Mouse (Mus musculus): Measurements from ENCODE around the gene Fam227b.

Gene Fam227b

DNA sequence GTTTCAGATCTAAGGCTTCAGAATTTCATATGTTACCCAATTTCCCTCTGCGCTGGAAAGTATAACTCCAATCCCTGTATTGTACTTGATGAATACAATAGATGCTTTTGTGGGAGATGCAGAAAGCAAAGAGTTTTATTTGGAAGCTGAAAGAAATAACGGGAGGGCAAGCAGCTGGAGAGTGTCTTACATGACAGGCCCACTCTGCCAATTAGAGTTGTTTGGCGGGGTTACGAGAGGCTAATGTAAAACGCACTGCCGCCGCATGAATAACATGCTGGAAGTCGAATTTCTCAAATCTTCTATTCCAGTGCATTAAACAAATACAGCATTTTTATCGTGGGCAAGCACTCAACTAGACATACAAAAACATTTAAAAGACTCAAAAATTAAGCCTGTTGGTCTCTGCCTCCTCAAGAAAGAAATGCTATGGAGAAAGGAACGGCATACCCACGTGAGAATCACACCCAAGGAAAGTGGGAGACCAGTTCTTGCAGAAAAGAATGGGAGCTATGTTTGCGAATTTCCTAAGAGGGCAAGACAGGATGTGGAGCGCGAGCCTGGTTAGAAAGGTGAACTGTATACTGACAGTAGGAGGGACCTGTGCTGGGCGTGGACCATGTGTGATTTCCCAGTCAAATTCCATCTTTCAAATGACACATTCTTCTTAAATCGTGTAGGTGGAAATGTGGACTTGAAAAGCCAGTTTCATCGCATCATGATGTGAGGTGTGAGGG, 90.6 kb downstream of the Fam227b start:
- no peak for DNase-seq (ENCODE audit: low read depth)

DNA sequence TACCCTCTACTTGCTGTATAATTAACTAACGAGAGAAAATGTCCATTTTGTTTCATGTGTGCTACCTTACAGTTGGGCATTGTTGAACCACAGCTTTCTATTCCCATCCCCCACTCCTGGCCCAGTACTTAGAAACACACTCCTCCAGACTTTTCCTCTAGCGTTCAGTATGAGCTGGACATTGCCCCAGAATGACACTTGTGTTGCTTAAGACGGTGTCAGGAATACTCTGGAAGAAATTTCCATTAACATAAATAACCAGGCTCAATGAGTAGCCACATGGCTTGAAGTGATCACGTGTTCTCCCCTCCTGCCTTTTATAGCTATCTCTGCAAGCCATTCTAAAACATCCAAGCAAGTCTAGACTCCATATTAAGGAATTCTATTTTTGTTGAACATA, 91.2 kb downstream of the Fam227b start:
- no peak for DNase-seq (ENCODE audit: low read depth)

DNA sequence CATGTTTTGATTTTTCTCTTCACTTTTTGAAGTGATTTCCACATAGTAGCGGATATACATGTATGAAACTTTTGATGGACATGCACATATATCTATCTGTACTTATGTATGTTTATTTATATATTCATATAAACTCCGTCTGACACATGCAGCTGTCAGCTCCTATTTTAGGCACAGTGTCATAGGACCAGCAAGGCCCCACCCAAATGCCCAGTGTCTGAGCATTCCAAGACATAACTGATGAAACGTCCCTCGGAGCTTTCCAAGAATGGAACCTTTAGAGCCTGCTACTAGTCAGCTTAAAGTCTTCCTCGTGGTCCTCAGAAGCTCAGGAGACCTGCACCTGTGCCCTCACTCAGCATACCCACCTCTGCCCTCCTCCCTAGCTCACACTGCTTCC, 98.1 kb downstream of the Fam227b start:
- DNase-seq (ENCODE audit: low read depth) = no peak

DNA sequence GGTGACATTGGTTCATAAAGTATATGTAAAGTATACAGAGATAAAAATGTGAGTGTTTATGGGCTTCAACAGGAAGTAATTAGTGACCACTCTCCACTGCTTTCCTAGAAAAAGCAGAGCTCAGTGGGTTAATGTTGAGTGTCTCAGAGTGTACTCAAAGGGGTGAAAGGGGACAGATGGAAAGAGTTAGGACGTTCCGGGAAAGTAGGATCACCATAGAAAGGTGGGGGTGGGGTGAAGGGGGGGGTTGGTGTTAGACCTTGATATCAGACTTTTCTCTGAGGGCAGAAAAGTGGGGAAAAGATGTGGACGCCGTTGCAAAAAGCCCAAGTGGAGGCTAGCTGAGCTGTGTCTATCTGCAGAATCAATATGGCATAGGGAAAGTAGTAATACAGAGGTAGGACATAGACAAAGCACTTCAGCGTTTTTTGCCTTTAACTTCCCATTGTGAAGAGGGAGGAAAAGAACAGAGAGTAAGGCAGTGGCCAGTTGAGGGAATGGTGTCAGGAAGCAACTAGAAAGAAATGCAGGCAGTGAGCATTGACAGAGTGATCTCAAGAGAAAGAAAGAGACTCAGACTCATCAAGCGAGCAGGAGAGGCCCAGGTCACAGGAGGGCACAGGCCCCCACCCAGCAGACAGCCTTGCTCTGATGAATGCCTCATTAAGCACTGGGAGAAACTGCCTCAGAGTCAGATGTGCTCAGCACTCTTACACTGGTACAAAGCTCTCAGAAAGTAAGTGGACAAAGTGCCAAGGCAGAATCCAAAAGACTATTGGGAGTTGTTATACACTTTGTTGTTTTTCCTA, 98.9 kb downstream of the Fam227b start:
- DNase-seq (ENCODE audit: low read depth) = no peak

DNA sequence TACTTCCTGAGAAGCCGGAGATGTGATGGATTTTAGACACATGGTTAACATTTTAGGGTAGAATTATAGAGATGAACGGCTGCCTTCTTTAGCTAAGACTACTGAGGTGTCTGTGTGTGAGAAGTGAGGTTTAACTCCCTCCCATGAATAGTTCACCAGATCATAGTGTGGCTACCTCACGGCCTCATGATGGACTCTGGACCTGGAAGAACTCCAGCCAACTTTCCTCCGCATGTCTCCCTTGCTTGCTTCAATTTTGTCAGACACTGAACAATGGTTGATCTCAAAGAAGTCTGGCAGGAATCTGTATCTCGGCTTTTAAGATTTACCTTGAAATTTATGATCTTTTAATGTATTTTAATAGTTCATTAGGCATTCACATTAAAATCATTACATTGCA, 106.2 kb downstream of the Fam227b start:
- no peak for DNase-seq (ENCODE audit: low read depth)

DNA sequence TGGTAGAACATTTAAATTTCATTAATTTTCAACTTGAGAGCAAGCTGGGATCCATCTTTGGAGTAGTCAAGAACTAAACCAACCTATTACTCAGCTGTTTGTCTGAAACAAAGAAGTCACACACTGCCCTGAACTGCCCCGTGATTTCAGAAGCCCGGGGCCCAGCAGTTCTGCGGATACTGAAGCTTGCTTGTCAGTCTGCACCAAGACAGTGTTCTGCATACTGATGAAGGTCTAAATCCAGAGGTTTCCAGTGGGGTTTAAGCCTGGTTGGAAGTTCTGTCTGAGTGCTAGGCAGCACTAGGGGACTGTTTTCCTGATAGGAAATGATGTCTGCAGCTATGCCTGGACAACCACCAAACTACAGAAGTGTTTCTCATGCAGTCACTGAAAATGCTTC, 109.1 kb downstream of the Fam227b start:
- no peak for DNase-seq (ENCODE audit: low read depth)

DNA sequence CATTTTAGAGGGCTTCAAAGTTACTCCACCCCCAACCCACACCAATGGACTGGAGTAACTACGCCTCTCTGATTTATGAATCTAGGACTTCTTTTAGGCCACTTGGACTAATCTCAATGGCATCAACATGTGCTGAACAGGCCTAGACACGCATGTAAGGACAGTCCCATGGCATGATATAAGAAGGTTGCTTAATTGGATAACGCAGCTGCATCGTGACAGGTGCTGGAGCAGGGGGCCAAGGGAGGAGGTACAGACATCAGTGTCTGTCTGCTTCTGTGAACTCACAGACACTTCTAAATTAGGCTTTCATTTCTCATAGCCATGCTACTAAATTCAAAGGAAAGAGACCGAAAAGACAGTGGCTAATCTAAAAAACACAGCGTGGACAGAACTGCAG, 110.6 kb downstream of the Fam227b start:
- no peak for DNase-seq (ENCODE audit: low read depth)

DNA sequence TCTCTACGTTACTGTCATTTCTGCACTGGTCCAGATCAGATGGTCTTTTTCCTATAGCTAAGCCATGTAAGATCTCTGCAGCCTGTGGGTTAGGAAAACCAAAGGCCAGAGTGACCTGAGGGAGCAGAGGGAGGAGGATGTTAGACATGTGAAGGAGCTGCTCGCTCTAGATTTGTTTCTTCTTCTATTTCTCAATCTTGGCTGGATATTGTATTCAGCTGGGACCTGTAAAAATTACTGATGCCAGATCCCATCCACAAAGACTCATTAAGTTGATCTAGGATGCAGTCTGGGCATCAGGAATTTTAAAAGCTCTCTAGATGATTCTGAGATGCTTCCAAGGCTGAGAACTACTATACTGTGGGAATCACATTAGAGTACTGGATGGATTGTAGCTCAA, 111.2 kb downstream of the Fam227b start:
- no peak for DNase-seq (ENCODE audit: low read depth)

DNA sequence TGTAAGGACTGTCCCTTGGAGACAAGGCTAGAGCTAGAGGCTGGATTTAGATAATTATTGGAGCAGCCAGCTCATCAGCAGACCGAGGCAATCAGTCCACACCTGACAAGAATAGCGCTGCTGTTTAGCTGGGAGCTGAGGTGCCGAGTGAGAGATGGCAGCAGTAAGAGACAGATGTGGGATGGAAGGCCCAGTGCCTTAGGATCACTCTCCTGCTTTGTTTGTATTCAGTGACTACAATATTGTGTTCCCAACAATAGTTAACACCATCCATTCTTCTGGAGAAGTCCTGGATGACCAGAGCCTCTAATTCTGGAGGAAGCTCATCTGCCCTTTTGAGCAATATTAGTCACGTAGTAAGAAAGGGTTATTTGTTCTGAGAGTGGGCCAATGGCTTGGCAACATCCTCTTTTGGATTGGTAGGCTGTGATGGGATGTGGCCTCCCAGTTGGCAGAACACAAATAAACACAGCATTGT, 112.4 kb downstream of the Fam227b start:
- DNase-seq (ENCODE audit: low read depth) = no peak

DNA sequence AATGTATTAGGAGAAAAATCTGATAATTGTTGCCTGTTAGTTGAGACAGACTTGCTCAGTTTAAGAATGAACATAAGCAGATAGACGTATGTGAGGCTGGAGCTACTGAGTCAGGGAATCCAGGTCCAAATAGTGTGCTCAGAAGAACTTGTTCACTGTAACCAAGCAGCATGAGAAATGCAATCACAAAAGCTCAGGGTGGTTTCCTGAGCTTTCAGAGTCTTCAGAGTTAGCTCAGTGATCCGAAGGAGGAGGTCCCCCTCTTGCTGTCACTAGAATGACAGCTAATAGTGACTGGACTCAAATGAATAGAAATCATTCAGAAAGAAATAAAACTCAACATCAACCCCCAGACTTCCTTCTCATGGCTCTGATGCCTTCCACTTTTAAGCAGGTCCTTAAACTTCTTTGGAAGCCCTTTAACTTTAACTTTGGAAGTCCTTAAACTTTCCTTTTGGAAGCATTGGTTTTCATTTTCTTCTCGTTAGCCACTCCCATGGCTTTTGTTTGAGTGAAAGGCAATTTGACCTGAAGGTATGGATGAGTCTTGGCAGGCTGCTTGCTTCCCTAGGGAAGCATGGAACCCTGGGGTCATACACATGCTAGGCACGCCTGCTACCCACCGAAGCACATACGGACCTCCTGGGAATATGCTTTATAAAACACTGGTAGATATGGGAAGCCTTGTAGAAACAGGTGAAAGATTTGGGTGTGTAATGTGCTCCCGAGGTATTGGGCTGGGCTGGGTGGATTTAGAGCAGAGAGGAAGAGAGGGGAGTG, 113.4 kb downstream of the Fam227b start:
- DNase-seq (ENCODE audit: low read depth) = no peak

DNA sequence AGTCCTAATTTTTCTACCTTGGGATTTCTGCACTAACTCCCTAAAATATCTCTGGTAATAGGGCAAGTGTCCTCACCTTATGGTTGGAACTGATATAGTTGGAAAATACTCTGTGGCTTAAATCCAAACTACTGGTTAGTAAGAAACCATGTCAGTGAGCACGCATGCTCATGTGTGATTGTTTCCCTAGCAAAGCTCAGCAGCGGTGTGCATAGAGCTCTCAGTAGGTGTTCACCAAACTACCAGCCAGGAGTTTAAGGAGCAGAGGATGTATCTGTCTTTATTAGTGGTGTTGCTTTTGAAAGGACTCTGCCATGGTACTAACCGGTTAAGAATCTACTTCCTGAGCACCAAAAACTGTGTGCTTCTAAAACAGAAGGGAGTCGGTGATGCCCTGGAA, 115.7 kb downstream of the Fam227b start:
- no peak for DNase-seq (ENCODE audit: low read depth)

DNA sequence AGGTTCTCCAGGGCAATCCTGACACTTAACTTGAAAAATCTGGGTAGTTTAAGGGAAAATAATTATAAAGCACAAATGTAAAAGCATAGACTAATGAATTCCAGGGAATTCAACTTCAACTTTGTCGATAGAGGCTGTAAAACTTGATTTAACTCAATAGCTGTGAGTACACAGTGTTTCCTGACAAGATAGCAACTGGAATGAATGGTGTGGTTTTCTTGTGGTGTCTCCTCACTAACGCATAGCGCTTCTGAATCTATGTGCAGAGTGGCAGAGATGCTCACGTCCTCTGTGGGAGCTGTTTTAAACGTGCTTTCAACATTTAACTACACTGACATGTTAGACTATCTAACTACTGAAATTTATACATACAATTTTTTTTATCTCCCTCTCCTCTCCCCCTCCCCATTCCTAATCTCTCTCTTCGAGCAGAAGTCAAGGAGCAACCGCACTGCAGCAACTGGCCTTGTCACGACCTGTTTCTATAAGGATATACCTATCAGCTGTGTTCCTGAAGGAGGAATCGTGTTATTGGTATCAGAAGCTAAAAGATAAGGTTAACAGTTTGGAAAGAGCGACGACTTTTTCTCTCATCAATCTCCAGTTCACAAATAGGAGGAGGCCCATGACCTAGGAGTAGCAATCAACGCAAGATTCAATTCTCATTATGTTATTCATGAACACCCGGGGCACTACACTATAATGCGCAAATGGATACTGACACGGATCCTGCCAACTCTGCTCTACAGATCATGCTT, 116.6 kb downstream of the Fam227b start:
- no peak for DNase-seq (ENCODE audit: low read depth)

DNA sequence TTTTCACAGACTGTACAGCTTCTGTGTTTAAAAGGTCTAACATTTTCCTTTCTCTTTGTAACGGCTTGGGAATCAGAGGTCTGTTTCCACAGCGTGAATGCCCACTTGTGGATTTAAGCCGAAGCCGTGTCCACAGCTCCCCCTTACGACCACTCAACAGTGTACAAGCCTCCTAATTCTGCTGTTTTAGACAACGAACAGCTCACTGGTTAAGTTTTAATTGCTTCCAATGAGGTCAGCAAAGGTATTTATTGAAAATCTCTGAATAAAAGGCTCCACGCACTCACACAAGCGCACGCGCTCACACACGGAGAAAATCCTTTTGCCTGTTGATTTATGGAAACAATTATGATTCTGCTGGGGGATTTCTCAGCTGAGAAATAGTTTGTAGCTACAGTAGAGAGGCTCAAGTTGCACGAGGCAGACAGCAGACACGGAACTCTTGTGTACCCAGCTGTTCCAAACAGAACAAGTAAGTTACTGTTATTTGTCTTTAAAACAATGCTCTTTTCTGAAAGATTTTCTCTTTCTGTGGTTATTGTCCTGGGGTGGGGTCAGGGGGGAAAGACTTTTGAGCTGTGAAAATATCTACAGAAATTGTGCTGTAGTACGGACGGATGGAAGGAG, 117.3 kb downstream of the Fam227b start, which contains the start of gene Fgf7:
Fgf7 (plus strand) TSS at position 280 of the 627 bp plus-strand sequence.
- no peak for DNase-seq (ENCODE audit: low read depth)

DNA sequence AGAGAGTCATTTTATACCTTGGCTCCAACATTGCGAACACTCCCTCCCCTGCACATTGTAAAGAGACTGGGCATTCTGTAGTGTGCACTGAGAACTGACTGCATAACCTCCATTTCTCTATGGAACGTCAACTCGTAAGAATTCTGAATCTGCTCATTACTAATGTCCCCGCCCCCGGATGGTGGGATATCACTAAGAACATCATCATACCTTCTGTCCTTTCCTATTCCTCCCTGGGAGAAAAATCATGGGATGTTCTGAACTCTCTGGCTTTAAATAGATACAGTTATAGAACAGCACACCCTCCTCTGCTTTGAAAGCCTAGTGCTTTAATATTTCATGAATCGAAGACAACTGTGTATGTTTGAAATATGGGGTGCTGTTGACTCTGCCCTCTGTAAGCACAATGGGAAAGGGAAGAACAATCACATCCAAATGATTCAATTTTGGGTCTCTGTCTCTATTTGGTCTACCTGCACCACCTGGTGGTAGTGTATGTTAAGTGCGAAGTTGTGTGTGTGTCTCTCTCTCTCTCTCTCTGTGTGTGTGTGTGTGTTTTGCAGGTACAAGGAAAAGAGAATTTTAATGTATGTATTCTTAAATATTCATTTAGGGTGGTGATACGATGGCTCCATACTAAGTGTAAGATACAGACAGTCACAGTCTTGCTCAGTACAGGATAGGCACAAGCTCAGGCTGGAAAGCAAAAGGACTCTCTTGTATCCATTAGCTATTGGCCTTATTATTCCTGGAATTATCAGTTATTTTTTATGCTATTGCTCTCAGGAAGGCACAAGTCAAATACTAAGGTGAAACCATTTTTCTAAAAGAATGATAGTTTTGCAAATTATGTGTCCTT, 118.5 kb downstream of the Fam227b start:
- peak; percentile 4 for DNase-seq (ENCODE audit: low read depth)

DNA sequence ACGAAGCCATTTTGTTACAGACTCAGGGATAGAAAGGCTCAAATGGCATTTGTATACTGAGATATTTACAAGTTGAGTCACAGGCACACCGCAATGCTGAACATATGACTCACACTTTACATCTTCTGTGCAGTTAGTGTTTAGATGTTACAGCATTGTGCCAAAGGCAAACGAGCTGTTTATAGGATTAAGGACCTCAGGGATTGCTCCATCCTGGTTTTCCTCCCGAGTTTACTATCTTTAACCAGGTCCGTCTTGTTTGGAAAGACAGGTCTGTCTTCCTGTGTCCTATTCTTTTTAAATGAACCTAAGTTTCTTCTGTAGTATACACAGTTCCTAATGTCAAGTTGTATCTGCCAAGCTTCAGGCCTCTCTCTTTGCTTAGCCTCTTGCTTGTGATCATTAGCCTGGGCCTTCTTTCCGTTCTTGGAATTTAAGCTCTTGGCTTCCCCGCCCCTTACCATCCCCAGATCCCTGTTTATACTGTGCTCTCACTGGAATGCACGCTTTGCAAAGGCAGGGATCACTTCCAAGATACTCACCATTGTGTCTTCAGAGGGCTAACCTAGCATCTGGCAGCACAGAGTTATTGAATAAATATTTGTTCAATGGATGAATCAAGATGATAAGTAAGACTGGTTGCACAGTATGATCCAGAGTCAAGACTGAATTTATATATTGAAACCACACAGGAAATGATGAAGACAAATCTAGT, 120.5 kb downstream of the Fam227b start:
- DNase-seq (ENCODE audit: low read depth) = no peak

DNA sequence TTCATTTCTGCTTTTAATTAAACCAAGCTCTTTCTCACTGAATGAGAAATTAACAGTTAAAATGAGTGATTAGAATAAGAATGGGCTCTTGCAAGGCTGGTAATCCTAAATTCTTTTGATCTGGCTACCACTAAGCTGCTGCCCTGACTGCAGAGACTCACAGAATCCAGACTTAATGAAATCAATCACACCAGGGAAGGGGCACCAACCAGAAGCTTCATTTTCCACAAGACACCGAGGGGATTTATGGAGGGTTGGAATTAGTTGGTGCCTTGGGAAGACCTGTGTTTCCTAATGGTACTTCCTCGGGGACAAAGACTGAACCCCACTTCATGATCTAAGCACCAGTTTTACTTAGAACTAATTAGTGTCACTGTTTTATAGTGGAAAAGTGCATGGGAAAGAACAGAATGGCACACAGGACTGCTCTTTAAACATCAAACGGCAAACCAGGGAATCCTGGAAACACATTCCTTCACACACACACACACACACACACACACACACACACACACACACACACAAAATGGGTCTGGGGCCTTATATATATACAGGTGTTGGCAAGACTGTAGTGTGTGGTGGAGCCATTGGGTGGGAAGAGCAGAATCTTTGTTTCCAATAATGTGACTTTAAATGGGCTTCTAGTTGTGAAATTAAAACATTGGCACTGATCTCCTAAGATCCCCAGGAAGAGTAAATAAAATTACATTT, 135.9 kb downstream of the Fam227b start:
- DNase-seq (ENCODE audit: low read depth) = no peak

DNA sequence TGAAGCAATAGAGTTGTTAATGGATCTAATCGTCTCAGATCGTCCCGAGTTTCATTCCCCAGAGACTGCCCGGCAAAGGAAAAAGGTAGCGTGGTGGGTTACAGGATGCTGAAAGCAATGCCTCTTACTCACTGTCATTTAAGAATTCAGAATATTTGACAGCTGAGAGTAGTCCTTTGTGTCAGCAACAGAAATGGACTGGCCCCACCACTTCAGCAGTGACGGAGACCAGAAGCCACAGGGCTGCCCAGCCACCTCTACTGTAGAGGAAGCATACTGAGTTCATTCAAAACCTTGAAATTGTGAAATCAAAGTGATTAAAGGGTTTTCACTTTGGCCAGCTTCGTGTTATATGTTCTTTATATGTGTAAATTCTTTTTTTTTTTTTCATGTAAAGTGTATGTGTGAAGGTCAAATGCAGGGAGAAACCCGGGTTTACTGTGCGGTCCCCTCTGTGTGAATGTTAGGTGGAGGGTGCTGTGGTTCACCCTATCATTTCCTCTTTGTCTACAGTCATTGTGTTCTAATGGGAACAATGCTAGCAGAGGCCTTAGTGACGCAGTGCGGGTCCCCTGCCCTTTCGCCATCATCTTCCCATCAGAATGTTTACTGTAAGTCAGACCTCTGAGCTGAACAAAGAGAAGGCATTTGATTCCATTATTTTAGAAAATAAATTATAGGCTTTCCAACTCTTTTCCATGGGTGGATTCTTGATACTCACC, 136.7 kb downstream of the Fam227b start:
- no peak for DNase-seq (ENCODE audit: low read depth)

DNA sequence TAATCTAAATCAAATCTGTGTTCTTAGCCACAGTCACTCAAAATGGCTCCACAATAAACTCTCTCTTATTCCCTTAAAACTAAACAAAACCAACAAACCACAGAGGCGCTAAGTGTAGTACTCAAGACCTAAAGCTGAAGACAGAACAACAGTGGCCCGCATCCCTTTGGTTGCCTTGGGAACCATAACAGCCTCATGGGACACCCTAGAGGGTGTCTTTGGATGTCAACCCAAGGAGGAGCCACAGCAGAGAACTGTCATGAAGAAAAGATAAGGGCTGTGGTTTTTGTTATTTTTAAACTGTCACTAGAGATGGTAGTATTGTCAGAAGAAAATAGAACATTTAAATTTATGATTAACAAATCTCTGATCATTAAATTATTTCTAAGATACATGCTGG, 145.1 kb downstream of the Fam227b start:
- no peak for DNase-seq (ENCODE audit: low read depth)

Measured in naive thymus-derived CD4-positive, alpha-beta T cell, adult 2 months (primary cell).